24 mouse cellular contexts compared by ENCODE assay signal in genomic region chr5:27453201-27453845, GRCm38 (mm10). TPM values are rescaled to one million over a fixed set of nuclear protein-coding genes. Genes with fewer than 3 reads are reported as not detected.
DNase-seq lines count a peak whose midpoint lies in the region; TF ChIP-seq lines count a peak whose summit lies in the region.
"Had no signal": no experiment of that assay in that cellular context is flagged by ENCODE, and none has a peak within 500 bp of the region (broad histone marks: within the 10 kb centered on the region; RNA-seq: fewer than 3 reads in every experiment).

No protein-coding gene starts in this region.

- H3K4me3 ChIP-seq in left cerebral cortex, adult 2 months: no peak overlapping the region
- H3K4me3 ChIP-seq: embryonic facial prominence, embryonic 15.5 days; forebrain, embryonic 15.5 days; intestine, embryonic 15.5 days; limb, embryonic 13.5 days; liver, embryonic 12.5 days had no signal

- intact Hi-C loops in left cerebral cortex, postnatal 4 days (cut with DNase I): no loop called here
- intact Hi-C loops in left cerebral cortex, adult 2 months (cut with DNase I): no loop called here

- TF ChIP-seq CTCF in left cerebral cortex, adult 2 months (IDR thresholded peaks at IDR 0.05): no peak

- H3K27ac ChIP-seq in left cerebral cortex, adult 2 months: no peak overlapping the region
- H3K27ac ChIP-seq: embryonic facial prominence, embryonic 15.5 days; forebrain, embryonic 15.5 days; intestine, embryonic 15.5 days; limb, embryonic 13.5 days; liver, embryonic 12.5 days had no signal

- DNase-seq in left cerebral cortex, postnatal 4 days: peak; percentile 38
- no peak for DNase-seq in left cerebral cortex, adult 2 months (ENCODE audit: extremely low spot score in 1 of 2, low spot score in 2 of 2)
- peak; percentile 81 for DNase-seq in cerebellum, adult 11-12 months
- DNase-seq in cerebellum, postnatal 10 days: peak; percentile 49 to 50
- DNase-seq in kidney, adult 18-20 months: no peak
- DNase-seq in urinary bladder, postnatal 36 days (ENCODE audit: low spot score in 2 of 2): no peak
- no peak for DNase-seq in frontal cortex, postnatal 14 days (ENCODE audit: low spot score in 2 of 2)
- DNase-seq: adrenal gland, postnatal 25 days; gastrocnemius, postnatal 36 days; kidney, postnatal 36 days; layer of hippocampus, postnatal 36 days; lung, adult 18-20 months; lung, postnatal 10 days had no signal

RNA-seq across cellular contexts. Expression of gene Speer4b, which starts 47.9 kb away (rescaled TPM):
- total RNA-seq in left cerebral cortex, postnatal 4 days (2021): not detected
- total RNA-seq in left cerebral cortex, adult 2 months (2021): not detected
- total RNA-seq: adrenal gland, postnatal 25 days; common myeloid progenitor, adult 5-6 weeks; gastrocnemius, postnatal 36 days; hematopoietic stem cell, adult 5-6 weeks; layer of hippocampus, adult 8-10 months; layer of hippocampus, postnatal 36 days; left cerebral cortex, postnatal 14 days; MEL; midbrain, postnatal 0 days had no signal

Comparison
In these comparisons a context has a peak if more than half of its experiments do, and no peak if none do; other contexts are left out.
1. DNase-seq: peak in left cerebral cortex, postnatal 4 days (single experiment), cerebellum, adult 11-12 months (single experiment) and cerebellum, postnatal 10 days (2 of 2); none in left cerebral cortex, adult 2 months (0 of 2), kidney, adult 18-20 months (single experiment), urinary bladder, postnatal 36 days (0 of 2) and frontal cortex, postnatal 14 days (0 of 2).